Mouse (Mus musculus): ENCODE data around the gene Sash3. TPM values are rescaled to one million over a fixed set of nuclear protein-coding genes. Genes with fewer than 3 reads are reported as not detected.

Gene Sash3
- total RNA-seq (2021) = 1 to 10 TPM; 1.4 to 1.9 TPM
- long read RNA-seq, experiment 1, partial matches to known transcripts = 0 of 1 reads
- long read RNA-seq, experiment 1, other reads (novel, unspliced or antisense) = 1 of 1 reads
- long read RNA-seq, experiment 2 = 0 reads

DNA sequence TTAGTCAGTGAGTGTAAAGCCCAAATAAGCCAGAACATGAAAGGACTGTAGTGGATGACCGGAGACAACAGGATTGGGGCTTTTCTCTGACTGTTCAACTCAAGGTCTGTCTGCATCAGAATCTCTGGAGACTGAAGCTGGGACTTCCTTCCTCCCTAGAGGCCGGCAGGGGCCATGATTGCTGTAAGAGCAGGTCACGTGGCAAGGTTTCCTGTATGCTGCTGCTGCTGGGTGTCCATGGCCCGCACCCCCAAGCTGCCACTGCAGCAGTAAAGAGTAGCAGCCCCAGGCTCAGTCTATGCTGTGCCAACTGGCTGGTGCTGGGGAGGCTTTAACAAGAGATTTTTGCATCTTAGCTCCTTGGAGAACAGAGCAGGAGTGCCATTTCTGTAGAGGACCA is at the start of gene Sash3:
Gene Sash3 (plus strand): TSS at position 175 of the 400 bp plus-strand sequence.
- peak in 1 of 2 experiments; percentile 29 for DNase-seq

DNA sequence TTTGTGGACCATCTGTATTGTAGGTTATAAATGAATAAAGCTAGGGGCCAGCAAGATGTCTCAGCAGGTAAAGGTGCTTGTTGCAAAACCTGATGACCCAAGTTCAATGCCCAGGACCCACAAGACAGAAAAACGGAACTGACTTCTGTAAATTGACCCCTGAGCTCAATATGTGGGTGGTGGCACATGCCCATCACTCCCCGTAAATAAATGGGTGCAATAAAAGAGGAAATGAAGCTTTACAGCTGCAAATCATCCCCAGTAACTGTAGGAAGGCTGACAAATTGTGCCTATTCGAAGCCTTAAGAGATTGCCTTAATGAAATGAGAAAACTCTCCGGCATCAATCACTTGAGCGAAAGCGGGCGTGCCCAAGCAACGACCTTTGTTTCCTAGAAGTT is 49.7 kb upstream of the Sash3 start:
- DNase-seq = no peak

DNA sequence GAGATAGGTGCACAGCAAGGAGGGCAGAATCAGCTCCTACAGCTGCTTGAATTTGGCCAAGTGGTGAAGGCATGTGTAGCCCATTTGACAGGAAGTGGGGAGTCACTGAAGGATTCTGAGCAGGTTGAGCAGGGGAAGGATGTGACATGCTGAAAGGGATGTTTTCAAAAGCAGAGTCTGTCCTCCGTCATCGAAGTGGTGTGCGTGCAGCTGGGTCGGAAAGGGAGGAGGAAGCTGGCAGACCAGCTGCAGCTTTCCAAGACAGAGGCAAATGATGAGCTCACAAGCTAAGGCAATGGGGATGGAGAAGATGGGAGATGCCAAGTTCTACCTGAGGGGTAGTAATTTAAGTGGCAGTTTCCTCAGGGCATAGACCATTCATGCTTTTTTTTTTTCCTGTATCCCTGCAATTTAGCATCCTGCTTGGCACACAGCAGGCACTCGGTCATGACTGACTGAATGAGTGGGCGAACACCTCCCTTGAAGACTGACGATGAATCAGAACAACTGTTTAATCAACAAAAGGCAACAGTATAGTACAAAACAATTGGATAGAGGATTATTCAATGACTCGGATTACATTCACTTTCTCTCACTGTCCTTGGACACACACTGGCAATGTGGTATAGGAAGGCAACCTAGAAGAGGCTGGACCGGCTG is 47.6 kb upstream of the Sash3 start:
- DNase-seq = no peak

DNA sequence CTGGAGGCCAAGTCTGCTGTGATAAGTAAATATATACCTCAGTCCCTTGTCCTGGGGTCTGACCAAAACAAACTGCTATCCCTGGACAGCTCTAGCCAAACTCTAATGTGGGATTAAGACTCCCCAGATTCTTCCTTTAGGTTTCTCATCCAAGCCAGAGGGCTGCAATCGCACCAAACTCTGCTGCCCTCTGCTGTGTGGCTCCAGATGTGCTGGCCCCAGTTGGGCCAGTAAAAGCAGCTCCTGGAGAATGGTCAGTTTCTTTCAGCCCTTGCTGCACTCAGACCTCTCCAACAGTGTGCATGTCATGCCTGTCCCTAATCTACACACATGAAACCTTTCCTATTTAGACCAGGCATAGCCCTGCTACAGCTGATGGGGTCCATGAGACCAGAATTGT is 46.4 kb upstream of the Sash3 start:
- peak; percentile 24 to 39 for DNase-seq

DNA sequence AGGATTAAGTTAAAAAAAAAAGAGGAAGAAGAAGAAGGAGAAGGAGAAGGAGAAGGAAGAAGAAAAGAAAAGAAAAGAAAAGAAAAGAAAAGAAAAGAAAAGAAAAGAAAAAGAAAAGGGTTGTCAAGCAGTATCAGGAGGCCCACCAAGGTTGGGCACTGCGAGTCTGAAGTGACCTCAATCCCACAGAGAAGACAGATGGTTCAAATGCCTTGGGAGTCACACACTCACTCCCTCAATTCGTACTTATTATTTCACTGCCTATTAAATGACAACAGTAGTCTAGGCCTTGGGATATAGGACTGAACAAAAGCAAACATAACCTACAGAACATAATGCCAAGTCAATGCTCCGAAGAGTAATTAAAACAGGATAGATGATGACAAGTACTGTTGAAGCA is 43.0 kb upstream of the Sash3 start:
- no peak for DNase-seq

- no peak for DNase-seq
These were observed 41.3 kb upstream of the Sash3 start for GRCm38 (mm10) chrX:48104736-48105441.

- peak; percentile 16 to 46 for DNase-seq
These were observed 40.0 kb upstream of the Sash3 start for GRCm38 (mm10) chrX:48106226-48106625.

- no peak for DNase-seq
These were observed 37.6 kb upstream of the Sash3 start, which contains the start of gene Xpnpep2 for GRCm38 (mm10) chrX:48108394-48109315. Gene Xpnpep2, plus strand, starts transcription at chrX:48108725.

- DNase-seq = no peak
These were observed 37.0 kb upstream of the Sash3 start for GRCm38 (mm10) chrX:48109316-48109655.

DNA sequence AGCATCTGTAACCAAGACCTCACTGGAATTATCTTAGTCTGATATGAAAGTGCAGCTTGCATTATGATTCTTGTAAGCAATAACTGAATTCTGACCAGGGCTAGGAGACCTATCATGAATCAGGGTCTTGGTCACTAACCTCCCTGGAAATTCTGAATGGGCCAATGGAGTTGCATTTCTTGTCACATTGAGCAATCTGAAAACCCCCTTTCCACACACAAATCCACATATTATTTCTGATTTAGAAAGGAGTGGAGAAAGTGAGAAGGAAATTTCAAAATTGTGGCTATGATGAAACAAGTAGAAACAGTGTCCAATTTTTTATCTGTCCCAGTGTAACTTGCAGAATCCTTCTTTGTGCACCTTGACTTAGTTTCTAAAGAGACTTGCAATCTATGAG is 26.9 kb upstream of the Sash3 start:
- DNase-seq = no peak

- DNase-seq = peak; percentile 70 to 81
These were observed 21.8 kb upstream of the Sash3 start for GRCm38 (mm10) chrX:48124132-48125071.

DNA sequence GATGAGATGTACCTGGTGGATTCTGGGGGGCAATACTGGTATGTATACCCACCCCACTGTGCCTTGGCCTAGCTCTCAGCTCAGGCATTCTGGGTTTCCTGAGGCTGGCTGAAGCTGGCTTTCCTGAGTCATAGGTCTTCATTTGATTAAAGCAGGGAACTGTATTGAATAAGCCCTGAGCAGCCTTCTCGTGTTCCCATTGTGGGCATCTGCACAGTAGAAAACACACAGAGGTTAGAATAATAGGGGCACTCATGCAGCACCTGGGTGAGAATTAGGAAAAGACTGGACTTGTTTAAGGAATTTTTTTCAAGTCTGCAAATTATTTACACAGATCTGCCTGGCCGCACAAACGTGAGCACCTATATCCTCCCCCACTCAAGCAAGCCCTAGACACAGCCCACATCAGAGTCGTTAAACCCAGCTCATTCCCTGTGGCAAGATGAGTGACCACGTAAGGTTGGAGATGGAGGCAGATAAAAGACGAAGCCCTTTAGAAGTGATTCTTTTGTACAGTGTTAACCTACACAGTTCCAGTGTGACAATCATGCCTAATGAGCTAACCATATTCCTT is 19.2 kb upstream of the Sash3 start:
- DNase-seq = no peak

- DNase-seq = no peak
These were observed 18.6 kb upstream of the Sash3 start for GRCm38 (mm10) chrX:48127502-48128218.

- DNase-seq = no peak
These were observed 17.1 kb upstream of the Sash3 start for GRCm38 (mm10) chrX:48129167-48129566.

DNA sequence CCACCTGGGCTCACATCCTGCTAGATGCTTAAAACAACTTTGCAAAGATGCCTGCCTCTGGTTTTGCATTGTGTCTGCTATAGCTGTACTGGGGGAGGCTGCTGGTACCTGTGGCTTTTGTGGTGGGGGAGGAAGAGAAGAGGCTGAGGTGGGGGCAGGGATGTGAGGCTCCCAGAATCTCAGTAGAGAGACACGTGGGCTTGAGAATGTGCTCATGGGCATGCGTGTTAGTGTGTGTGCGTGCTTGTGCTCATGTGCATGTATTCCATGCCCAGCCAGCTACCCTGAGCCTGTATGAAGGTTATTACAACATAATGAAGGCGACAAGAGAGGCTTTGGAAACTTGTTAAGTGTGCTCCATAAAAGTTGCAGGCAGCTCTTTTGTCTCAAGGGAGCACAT is 9.3 kb upstream of the Sash3 start:
- no peak for DNase-seq

DNA sequence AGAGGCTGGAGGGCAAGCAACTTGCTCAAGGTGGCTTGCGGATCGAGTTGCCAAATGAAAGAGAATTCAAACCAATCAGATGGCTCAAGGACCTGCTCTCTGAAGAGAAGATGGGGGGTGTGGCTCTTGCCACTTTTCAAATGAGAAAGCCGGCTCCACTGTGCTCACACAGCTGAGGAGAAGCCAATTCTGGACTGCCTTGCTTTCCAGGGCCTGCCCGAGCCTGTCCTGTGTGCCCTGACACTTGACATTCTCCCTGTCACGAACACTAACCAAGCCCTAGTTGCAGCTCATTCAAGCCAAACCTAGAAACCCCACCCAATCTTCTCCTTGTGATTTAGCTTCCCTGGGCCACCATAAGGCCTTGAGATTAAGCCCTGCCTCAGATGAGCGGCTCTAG is 8.2 kb upstream of the Sash3 start:
- no peak for DNase-seq

DNA sequence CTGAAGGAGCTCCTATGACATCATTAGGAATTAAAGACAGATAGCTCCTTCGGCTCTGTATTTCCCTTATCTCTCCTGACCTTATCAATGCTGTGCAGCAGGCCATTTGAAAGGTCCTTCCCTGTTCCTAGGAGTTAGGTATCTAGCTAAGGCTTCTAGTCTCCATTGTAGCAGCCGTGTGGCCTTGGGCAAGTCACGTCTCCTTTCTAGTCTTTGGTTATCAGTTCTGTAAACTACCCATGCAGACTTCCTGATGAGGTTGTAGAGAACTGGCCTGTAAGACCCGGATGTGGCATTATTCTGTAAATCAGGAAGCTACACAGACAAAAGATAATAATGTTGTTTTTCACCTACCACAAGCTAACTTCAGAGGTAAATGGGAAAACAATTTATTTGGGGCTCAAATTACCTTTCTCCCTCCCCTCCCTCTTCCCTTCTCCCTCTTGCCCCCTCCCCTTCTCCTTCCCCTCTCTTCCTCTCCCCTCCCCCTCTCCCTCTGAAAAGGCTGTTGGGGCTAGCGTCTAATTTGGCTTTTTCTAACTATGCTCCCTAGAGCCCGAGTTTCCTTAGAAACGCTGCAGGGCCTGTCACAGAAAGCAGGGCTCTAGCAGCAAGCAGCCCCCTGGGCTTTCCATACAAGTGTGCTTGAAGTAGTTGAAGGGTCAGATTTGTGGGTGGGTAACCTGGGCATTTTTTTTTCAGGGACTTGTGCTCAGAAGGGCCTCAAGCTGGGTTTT is 7.5 kb upstream of the Sash3 start:
- no peak for DNase-seq

DNA sequence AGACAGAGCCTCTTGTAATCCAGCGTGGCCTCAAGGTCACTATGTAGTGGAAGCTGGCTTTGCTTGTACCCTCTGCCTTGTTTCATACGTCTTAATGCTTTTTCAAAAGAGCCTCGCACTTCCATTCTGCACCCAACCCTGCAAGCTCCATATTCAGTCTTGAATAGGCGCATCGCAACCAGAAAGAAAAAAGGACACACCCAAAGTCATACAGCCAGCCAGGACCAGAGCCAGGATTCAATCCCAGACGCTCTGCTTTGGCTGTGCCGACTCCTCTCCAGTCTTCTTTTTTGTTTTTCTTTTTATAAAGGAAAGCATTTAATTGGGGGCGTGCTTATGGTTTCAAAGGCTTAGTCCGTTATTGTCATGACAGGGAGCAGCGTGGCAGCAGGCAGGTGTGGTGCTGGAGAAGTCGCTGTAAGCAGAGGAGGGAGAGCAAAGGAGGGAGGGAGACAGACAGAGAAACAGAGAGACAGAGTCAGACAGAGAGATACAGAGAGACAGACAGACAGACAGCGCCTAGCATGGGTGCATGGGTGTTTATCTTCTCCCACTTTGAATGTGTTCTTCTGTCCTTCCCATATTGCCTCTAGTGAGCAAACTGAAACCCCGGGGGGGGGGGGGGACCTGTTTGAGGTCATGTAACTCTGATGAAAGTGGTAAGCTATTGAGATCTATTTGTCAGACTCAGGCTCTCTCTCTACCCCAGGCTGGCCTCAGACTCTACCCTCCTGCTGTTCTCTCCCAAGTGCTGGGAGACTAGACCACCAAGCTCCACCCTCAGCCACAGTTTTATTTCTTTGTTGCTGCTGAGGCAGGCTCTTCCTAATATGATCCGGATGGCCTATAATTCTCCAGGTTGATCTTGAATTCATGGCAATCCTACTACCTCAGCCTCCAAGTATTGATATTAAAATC is 6.6 kb upstream of the Sash3 start:
- no peak for DNase-seq

Data from adrenal gland, postnatal 36 days (tissue).